Mouse (Mus musculus): ENCODE measurements around the gene Plscr5. TPM values are rescaled to one million over a fixed set of nuclear protein-coding genes. Genes with fewer than 3 reads are reported as not detected.
A peak's percentile ranks its signal among the peaks of the same experiment; 100 is the strongest.
"Not testable (repeated sequence)": the region's sequence is repeated elsewhere in the genome, so short reads cannot be mapped to it uniquely, and the experiment has no call there.

Plscr5 gene
- 0.24 TPM in 1 of 2 replicates, not detected in the other for polyA plus RNA-seq (2014; fragmentation: Nextera tagmentation; extraction: Ambion mirVana)

DNA sequence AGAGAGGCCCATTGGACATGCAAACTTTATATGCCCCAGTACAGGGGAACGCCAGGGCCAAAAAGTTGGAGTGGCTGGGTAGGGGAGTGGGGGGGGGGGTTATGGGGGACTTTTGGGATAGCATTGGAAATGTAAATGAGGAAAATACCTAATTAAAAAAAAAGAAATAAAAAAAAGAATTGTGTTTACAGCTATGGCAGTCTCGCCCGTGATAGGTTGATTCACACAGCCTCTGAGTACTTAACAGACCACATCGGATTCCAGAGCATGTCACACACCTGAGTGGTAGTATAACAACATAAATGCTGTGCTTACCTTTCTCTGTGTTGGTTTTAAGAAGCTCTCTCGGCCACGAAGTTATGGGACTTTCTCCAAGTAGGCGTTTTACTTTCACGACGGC, at the start of gene Plscr5:
Gene Plscr5, plus strand, starts transcription at position 301 of the 400 bp plus-strand sequence.
- ATAC-seq; H3K4me3 ChIP-seq (ENCODE audit: low read depth, low read length); H3K27ac ChIP-seq (ENCODE audit: low read depth, low read length); H3K4me1 ChIP-seq (ENCODE audit: control insufficient read depth, insufficient read depth, low read length); H3K9ac ChIP-seq (ENCODE audit: low read length); DNase-seq (ENCODE audit: low spot score); H3K27me3 ChIP-seq (replicated peaks; ENCODE audit: control insufficient read depth, insufficient read depth, low read length); H3K4me2 ChIP-seq (ENCODE audit: low read length); H3K9me3 ChIP-seq (replicated peaks; ENCODE audit: control insufficient read depth, low read length); H3K36me3 ChIP-seq (ENCODE audit: control insufficient read depth, insufficient read depth, low read length): not testable (repeated sequence)
- 73% methylated on average over 9 of the region's 9 CpGs for WGBS

DNA sequence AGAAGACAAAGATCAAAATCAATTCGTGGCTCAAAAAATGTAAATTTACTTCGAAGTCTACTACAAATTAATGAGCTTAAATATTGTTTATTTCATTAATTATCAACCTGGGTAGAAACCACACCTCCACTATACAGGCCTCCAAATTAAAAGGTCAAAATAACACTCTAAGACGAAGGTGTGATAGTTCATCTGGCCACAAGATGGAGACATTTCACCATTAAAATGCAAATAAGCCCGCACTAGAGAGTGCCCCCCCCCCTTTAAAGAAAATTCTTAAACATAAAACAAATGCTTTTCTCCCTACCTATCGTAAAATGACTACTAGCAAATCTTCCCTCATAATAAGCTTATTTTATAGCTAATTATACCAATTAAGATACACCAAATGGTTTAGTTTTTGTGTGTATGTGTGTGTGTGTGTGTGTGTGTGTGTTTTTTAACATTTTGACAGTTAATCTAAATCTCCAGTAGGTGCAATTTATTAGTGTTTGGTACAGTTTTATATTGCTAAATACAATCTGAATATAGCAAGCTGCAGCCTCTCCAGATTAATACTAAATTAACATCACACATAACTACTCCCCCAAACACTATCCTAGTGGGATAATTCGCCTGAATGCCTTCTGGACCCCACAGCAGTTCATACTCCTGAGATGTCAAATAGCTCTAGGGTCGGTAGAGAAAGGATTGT, 45.0 kb upstream of the Plscr5 start:
- 22% methylated on average over 7 of the region's 7 CpGs for WGBS
- Histone ChIP-seq H3K36me3 (ENCODE audit: control insufficient read depth, insufficient read depth, low read length) (no peaks in the 10 kb centered on the region), H3K27me3 (replicated peaks; ENCODE audit: control insufficient read depth, insufficient read depth, low read length) (no peaks in the 10 kb centered on the region), H3K4me2 (ENCODE audit: low read length) (no peak overlapping the region), H3K4me3 (ENCODE audit: low read depth, low read length) (no peak overlapping the region), H3K9me3 (replicated peaks; ENCODE audit: control insufficient read depth, low read length) (no peaks in the 10 kb centered on the region), H3K9ac (ENCODE audit: low read length) (no peak overlapping the region), H3K4me1 (ENCODE audit: control insufficient read depth, insufficient read depth, low read length) (no peaks in the 10 kb centered on the region), H3K27ac (ENCODE audit: low read depth, low read length) (no peak overlapping the region)
- peak; percentile 91 for ATAC-seq
- DNase-seq (ENCODE audit: low spot score), result peak; percentile 74

GRCm38 (mm10) chr9:92162213-92162612, 30.5 kb upstream of the Plscr5 start:
- H3K9ac ChIP-seq (ENCODE audit: low read length), result no peak overlapping the region
- H3K27ac ChIP-seq (ENCODE audit: low read depth, low read length), result no peak overlapping the region
- H3K4me1 ChIP-seq (ENCODE audit: control insufficient read depth, insufficient read depth, low read length), result no peaks in the 10 kb centered on the region
- ATAC-seq (no peak), DNase-seq (ENCODE audit: low spot score) (no peak)
- H3K4me2 ChIP-seq (ENCODE audit: low read length), result no peak overlapping the region
- H3K36me3 ChIP-seq (ENCODE audit: control insufficient read depth, insufficient read depth, low read length), result no peaks in the 10 kb centered on the region
- H3K4me3 ChIP-seq (ENCODE audit: low read depth, low read length), result no peak overlapping the region
- no peaks in the 10 kb centered on the region for H3K27me3 ChIP-seq (replicated peaks; ENCODE audit: control insufficient read depth, insufficient read depth, low read length)
- 63% methylated on average over 4 of the region's 4 CpGs for WGBS
- no peaks in the 10 kb centered on the region for H3K9me3 ChIP-seq (replicated peaks; ENCODE audit: control insufficient read depth, low read length)

- H3K4me3 ChIP-seq (ENCODE audit: low read depth, low read length), result no peak overlapping the region
- no peak overlapping the region for H3K9ac ChIP-seq (ENCODE audit: low read length)
- H3K4me1 ChIP-seq (ENCODE audit: control insufficient read depth, insufficient read depth, low read length), result peaks cover 8% of the 10 kb centered on the region
- H3K9me3 ChIP-seq (replicated peaks; ENCODE audit: control insufficient read depth, low read length), result no peaks in the 10 kb centered on the region
- DNase-seq (ENCODE audit: low spot score) (no peak), ATAC-seq (peak; percentile 33)
- WGBS, result 91% methylated on average over 3 of the region's 3 CpGs
- H3K27me3 ChIP-seq (replicated peaks; ENCODE audit: control insufficient read depth, insufficient read depth, low read length), result no peaks in the 10 kb centered on the region
- H3K36me3 ChIP-seq (ENCODE audit: control insufficient read depth, insufficient read depth, low read length), result no peaks in the 10 kb centered on the region
- no peak overlapping the region for H3K27ac ChIP-seq (ENCODE audit: low read depth, low read length)
- no peak overlapping the region for H3K4me2 ChIP-seq (ENCODE audit: low read length)
Observed at GRCm38 (mm10) chr9:92173318-92173985, 19.3 kb upstream of the Plscr5 start.

- Histone ChIP-seq H3K9ac (ENCODE audit: low read length) (no peak overlapping the region), H3K27me3 (replicated peaks; ENCODE audit: control insufficient read depth, insufficient read depth, low read length) (no peaks in the 10 kb centered on the region), H3K4me2 (ENCODE audit: low read length) (peak overlapping the region; percentile 23; the same call in 1 of the 2 replicates), H3K4me3 (ENCODE audit: low read depth, low read length) (no peak overlapping the region), H3K4me1 (ENCODE audit: control insufficient read depth, insufficient read depth, low read length) (peaks cover 8% of the 10 kb centered on the region), H3K27ac (ENCODE audit: low read depth, low read length) (no peak overlapping the region), H3K36me3 (ENCODE audit: control insufficient read depth, insufficient read depth, low read length) (no peaks in the 10 kb centered on the region), H3K9me3 (replicated peaks; ENCODE audit: control insufficient read depth, low read length) (no peaks in the 10 kb centered on the region)
- WGBS, result 14% methylated on average over 15 of the region's 15 CpGs
- ATAC-seq (peak; percentile 83), DNase-seq (ENCODE audit: low spot score) (peak; percentile 93)
Observed at GRCm38 (mm10) chr9:92174176-92175075, 18.3 kb upstream of the Plscr5 start.

GRCm38 (mm10) chr9:92178861-92179469, 13.8 kb upstream of the Plscr5 start:
- Histone ChIP-seq H3K27me3 (replicated peaks; ENCODE audit: control insufficient read depth, insufficient read depth, low read length) (no peaks in the 10 kb centered on the region), H3K36me3 (ENCODE audit: control insufficient read depth, insufficient read depth, low read length) (no peaks in the 10 kb centered on the region), H3K4me1 (ENCODE audit: control insufficient read depth, insufficient read depth, low read length) (peaks cover 8% of the 10 kb centered on the region), H3K9me3 (replicated peaks; ENCODE audit: control insufficient read depth, low read length) (no peaks in the 10 kb centered on the region), H3K4me3 (ENCODE audit: low read depth, low read length) (no peak overlapping the region), H3K27ac (ENCODE audit: low read depth, low read length) (no peak overlapping the region), H3K9ac (ENCODE audit: low read length) (no peak overlapping the region), H3K4me2 (ENCODE audit: low read length) (no peak overlapping the region)
- WGBS, result 25% methylated on average over 2 of the region's 2 CpGs
- peak; percentile 73 for ATAC-seq
- DNase-seq (ENCODE audit: low spot score), result peak; percentile 94

GRCm38 (mm10) chr9:92191295-92191694, 1.4 kb upstream of the Plscr5 start:
- Histone ChIP-seq H3K9ac (ENCODE audit: low read length) (no peak overlapping the region), H3K9me3 (replicated peaks; ENCODE audit: control insufficient read depth, low read length) (no peaks in the 10 kb centered on the region), H3K4me2 (ENCODE audit: low read length) (no peak overlapping the region), H3K27me3 (replicated peaks; ENCODE audit: control insufficient read depth, insufficient read depth, low read length) (no peaks in the 10 kb centered on the region), H3K4me3 (ENCODE audit: low read depth, low read length) (no peak overlapping the region), H3K27ac (ENCODE audit: low read depth, low read length) (no peak overlapping the region), H3K4me1 (ENCODE audit: control insufficient read depth, insufficient read depth, low read length) (no peaks in the 10 kb centered on the region), H3K36me3 (ENCODE audit: control insufficient read depth, insufficient read depth, low read length) (no peaks in the 10 kb centered on the region)
- ATAC-seq (no peak), DNase-seq (ENCODE audit: low spot score) (no peak)
- 85% methylated on average over 2 of the region's 2 CpGs for WGBS

DNA sequence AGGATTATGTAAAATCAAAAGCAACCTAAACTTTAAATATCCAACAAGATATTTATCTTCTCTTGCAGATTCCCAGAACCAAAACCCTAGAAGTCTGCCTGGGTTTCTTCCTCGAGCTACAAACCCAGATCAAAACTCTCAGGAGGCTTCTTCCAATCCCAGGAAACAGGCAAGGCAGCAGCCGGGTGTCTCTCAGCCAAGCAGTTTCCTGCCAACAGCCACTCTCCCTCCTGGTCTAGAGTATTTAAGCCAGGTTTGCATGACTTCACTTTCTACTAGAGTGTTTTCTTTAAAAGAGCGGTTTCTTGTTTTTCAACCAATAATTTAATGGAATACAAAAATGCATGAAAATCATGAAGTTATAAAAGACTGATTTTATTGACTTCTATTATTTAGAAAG, 5.7 kb downstream of the Plscr5 start:
- Histone ChIP-seq H3K4me3 (ENCODE audit: low read depth, low read length) (no peak overlapping the region), H3K9me3 (replicated peaks; ENCODE audit: control insufficient read depth, low read length) (no peaks in the 10 kb centered on the region), H3K36me3 (ENCODE audit: control insufficient read depth, insufficient read depth, low read length) (no peaks in the 10 kb centered on the region), H3K9ac (ENCODE audit: low read length) (no peak overlapping the region), H3K27ac (ENCODE audit: low read depth, low read length) (no peak overlapping the region), H3K4me1 (ENCODE audit: control insufficient read depth, insufficient read depth, low read length) (no peaks in the 10 kb centered on the region), H3K4me2 (ENCODE audit: low read length) (no peak overlapping the region), H3K27me3 (replicated peaks; ENCODE audit: control insufficient read depth, insufficient read depth, low read length) (no peaks in the 10 kb centered on the region)
- no peak for ATAC-seq
- WGBS, result 59% methylated on average over 3 of the region's 3 CpGs
- DNase-seq (ENCODE audit: low spot score), result peak; percentile 33
